ENCODE assay signal across 9 mouse cellular contexts in genomic region chr17:47922579-47922978, GRCm38 (mm10). TPM values are rescaled to one million over a fixed set of nuclear protein-coding genes. Genes with fewer than 3 reads are reported as not detected.
A peak's percentile ranks its signal among the peaks of the same experiment; 100 is the strongest.
DNase-seq lines count a peak whose midpoint lies in the region; ATAC-seq and TF ChIP-seq lines count a peak whose summit lies in the region.
"Had no signal": no experiment of that assay in that cellular context is flagged by ENCODE, and none has a peak within 500 bp of the region (broad histone marks: within the 10 kb centered on the region; RNA-seq: fewer than 3 reads in every experiment).

No protein-coding gene starts in this region.

- DNase-seq in heart, adult 2 months = no peak
- DNase-seq in heart, postnatal 14 days = no peak
- peak; percentile 20 for DNase-seq in thymus, adult 2 months
- DNase-seq in thymus, postnatal 25 days = no peak
- DNase-seq in cerebellum, adult 18-20 months = no peak
- DNase-seq: layer of hippocampus, adult 9-11 months had no signal

- no peaks in the 10 kb centered on the region for H3K36me3 ChIP-seq in heart, adult 2 months (ENCODE audit: control insufficient read depth, insufficient read depth, low read length)
- H3K36me3 ChIP-seq in thymus, adult 2 months (ENCODE audit: control insufficient read depth, insufficient read depth, low read length) = no peaks in the 10 kb centered on the region
- peaks cover 11% of the 10 kb centered on the region for H3K36me3 ChIP-seq in limb, embryonic 15.5 days
- no peaks in the 10 kb centered on the region for H3K36me3 ChIP-seq in stomach, embryonic 16.5 days (ENCODE audit: control insufficient read depth, insufficient read depth, low read length)

- peak overlapping the region; percentile 92 for H3K4me3 ChIP-seq in heart, adult 2 months
- H3K4me3 ChIP-seq in thymus, adult 2 months (ENCODE audit: control insufficient read depth, insufficient read depth, low read length) = peak overlapping the region; percentile 63
- peak overlapping the region; percentile 92 for H3K4me3 ChIP-seq in limb, embryonic 15.5 days
- H3K4me3 ChIP-seq in stomach, embryonic 16.5 days (replicated peaks; ENCODE audit: low read length) = peak overlapping the region; percentile 98

- TF ChIP-seq POLR2A in heart, adult 2 months (IDR thresholded peaks at IDR 0.05; ENCODE audit: insufficient read depth, low read depth, low read length) = no peak
- no peak for TF ChIP-seq POLR2A in thymus, adult 2 months (IDR thresholded peaks at IDR 0.05; ENCODE audit: control insufficient read depth, extremely low read depth, insufficient read depth, low read length, poor library complexity)

- TF ChIP-seq EP300 in heart, adult 2 months (IDR thresholded peaks at IDR 0.05; ENCODE audit: insufficient read depth, low read depth, low read length) = no peak

- 16% methylated on average over 24 of the region's 24 CpGs for WGBS in heart, adult 2 months
- 1% methylated on average over 24 of the region's 24 CpGs for WGBS in thymus, adult 2 months
- WGBS in limb, embryonic 15.5 days = 2% methylated on average over 24 of the region's 24 CpGs
- 1% methylated on average over 24 of the region's 24 CpGs for WGBS in stomach, embryonic 16.5 days

- H3K27me3 ChIP-seq in heart, adult 2 months (ENCODE audit: control insufficient read depth, insufficient read depth, low read length) = no peaks in the 10 kb centered on the region; the same call in 1 of the 2 replicates
- no peaks in the 10 kb centered on the region for H3K27me3 ChIP-seq in thymus, adult 2 months (ENCODE audit: control insufficient read depth, insufficient read depth, low read length)
- no peaks in the 10 kb centered on the region for H3K27me3 ChIP-seq in limb, embryonic 15.5 days
- H3K27me3 ChIP-seq in stomach, embryonic 16.5 days (ENCODE audit: control insufficient read depth, insufficient read depth, low read length) = no peaks in the 10 kb centered on the region

- H3K4me1 ChIP-seq in heart, adult 2 months (ENCODE audit: control insufficient read depth, insufficient read depth, low read length) = peaks cover 2% of the 10 kb centered on the region
- H3K4me1 ChIP-seq in thymus, adult 2 months (replicated peaks; ENCODE audit: control insufficient read depth, insufficient read depth, low read length) = peaks cover 34% of the 10 kb centered on the region
- H3K4me1 ChIP-seq in limb, embryonic 15.5 days = peaks cover 67% of the 10 kb centered on the region
- peaks cover 44% of the 10 kb centered on the region for H3K4me1 ChIP-seq in stomach, embryonic 16.5 days (ENCODE audit: control insufficient read depth, insufficient read depth, low read length)

- H3K9ac ChIP-seq in heart, adult 2 months (ENCODE audit: low read depth, low read length) = no peak overlapping the region
- H3K9ac ChIP-seq in limb, embryonic 15.5 days = peak overlapping the region; percentile 52
- H3K9ac ChIP-seq in stomach, embryonic 16.5 days (ENCODE audit: low read length) = peak overlapping the region; percentile 99

- intact Hi-C loops in heart, adult 2 months (cut with DNase I) = no loop called here
- intact Hi-C loops in heart, postnatal 14 days (cut with DNase I) = loop anchor here (5.0 kb wide), 2 partner anchors 45 to 125 kb away; no protein-coding TSS in a partner anchor

- no peak overlapping the region for H3K27ac ChIP-seq in heart, adult 2 months
- H3K27ac ChIP-seq in thymus, adult 2 months (ENCODE audit: control insufficient read depth, insufficient read depth, low read length) = no peak overlapping the region
- H3K27ac ChIP-seq in limb, embryonic 15.5 days = no peak overlapping the region
- peak overlapping the region; percentile 60; the same call in 1 of the 2 replicates for H3K27ac ChIP-seq in stomach, embryonic 16.5 days (ENCODE audit: low read length)

- H3K79me2 ChIP-seq in heart, adult 2 months (replicated peaks; ENCODE audit: control insufficient read depth, insufficient read depth, low read length) = no peaks in the 10 kb centered on the region; the same call in 1 of the 2 replicates

- peak overlapping the region; percentile 83 for H3K4me2 ChIP-seq in limb, embryonic 15.5 days
- H3K4me2 ChIP-seq in stomach, embryonic 16.5 days (ENCODE audit: low read depth, low read length) = peak overlapping the region; percentile 84

- TF ChIP-seq CTCF in heart, adult 2 months (IDR thresholded peaks at IDR 0.05) = no peak
- TF ChIP-seq CTCF in thymus, adult 2 months (IDR thresholded peaks at IDR 0.05; ENCODE audit: borderline replicate concordance, control insufficient read depth, extremely low read depth, insufficient read depth, low read length, poor library complexity) = no peak

- no peak for ATAC-seq in limb, embryonic 15.5 days (ENCODE audit: insufficient number of reproducible peaks, low FRiP score, low TSS enrichment, low read depth)
- no peak for ATAC-seq in stomach, embryonic 16.5 days (ENCODE audit: insufficient read depth, low FRiP score)
- no peak for ATAC-seq in cerebellum, adult (ENCODE audit: insufficient number of reproducible peaks, low FRiP score, low TSS enrichment)

- no peaks in the 10 kb centered on the region for H3K9me3 ChIP-seq in limb, embryonic 15.5 days
- H3K9me3 ChIP-seq in stomach, embryonic 16.5 days (replicated peaks; ENCODE audit: control insufficient read depth, low read length) = no peaks in the 10 kb centered on the region

RNA-seq across cellular contexts. Expression of gene Foxp4, which starts 1.9 kb away (rescaled TPM):
- 10 to 100 TPM; 10.0 to 11.7 TPM for total RNA-seq in heart, adult 2 months (2021)
- polyA plus RNA-seq in heart, adult 2 months (2012; rRNA removed) = 10.2 and 13.7 TPM in 2 replicates
- total RNA-seq in heart, postnatal 14 days (2021) = 10 to 100 TPM; 12.2 to 13.6 TPM
- polyA plus RNA-seq in thymus, adult 2 months (2012; rRNA removed) = 194 and 212 TPM in 2 replicates
- 18.2 and 22.4 TPM in 2 replicates for polyA plus RNA-seq in limb, embryonic 15.5 days (2015; fragmentation: Nextera tagmentation; extraction: Ambion mirVana)
- polyA plus RNA-seq in stomach, embryonic 16.5 days (2015; fragmentation: Nextera tagmentation; extraction: Ambion mirVana) = 10.5 and 13.9 TPM in 2 replicates
